Mouse (Mus musculus) erythroblast, embryonic 14.5 days (primary cell): ENCODE results near the gene Sort1. TPM values are rescaled to one million over a fixed set of nuclear protein-coding genes. Genes with fewer than 3 reads are reported as not detected.

Experiments used
- H3K27me3 ChIP-seq: 2 replicates; pipeline ENCODE4 v1.6.1; 2012; ENCODE audit warnings: inconsistent platforms; ENCODE audit not compliant: control insufficient read depth
- H3K36me3 ChIP-seq: 2 replicates; pipeline ENCODE4 v1.6.1; 2012; ENCODE audit warnings: mild to moderate bottlenecking, inconsistent platforms; ENCODE audit not compliant: control insufficient read depth
- H3K4me1 ChIP-seq: 2 replicates; pipeline ENCODE4 v1.6.1; 2012; ENCODE audit warnings: inconsistent platforms; ENCODE audit not compliant: control insufficient read depth
- H3K4me3 ChIP-seq: replicated peaks from 2 replicates; pipeline ENCODE3; 2012; ENCODE audit warnings: moderate library complexity, mild to moderate bottlenecking, inconsistent platforms
- H3K9me3 ChIP-seq: 2 replicates; pipeline ENCODE4 v1.6.1; 2012; ENCODE audit warnings: low read length, inconsistent platforms, mixed read lengths; ENCODE audit not compliant: control insufficient read depth
- GATA1 ChIP-seq: IDR thresholded peaks from 2 replicates; pipeline ENCODE4 v1.6.1; 2012; ENCODE audit warnings: low read length, inconsistent platforms, mixed read lengths
- TAL1 ChIP-seq: IDR thresholded peaks from 3 replicates; pipeline ENCODE4 v1.6.1; 2012; ENCODE audit warnings: low read length, inconsistent platforms, mixed read lengths
- polyA plus RNA-seq: library from polyadenylated mRNA; stranded (reverse); fragments of >175 nt; gene quantifications from 2 replicates; pipeline ENCODE4 v1.2.3, GENCODE M21; 2012

The Sort1 gene
- polyA plus RNA-seq, 1 experiment, result 0.01 TPM

DNA sequence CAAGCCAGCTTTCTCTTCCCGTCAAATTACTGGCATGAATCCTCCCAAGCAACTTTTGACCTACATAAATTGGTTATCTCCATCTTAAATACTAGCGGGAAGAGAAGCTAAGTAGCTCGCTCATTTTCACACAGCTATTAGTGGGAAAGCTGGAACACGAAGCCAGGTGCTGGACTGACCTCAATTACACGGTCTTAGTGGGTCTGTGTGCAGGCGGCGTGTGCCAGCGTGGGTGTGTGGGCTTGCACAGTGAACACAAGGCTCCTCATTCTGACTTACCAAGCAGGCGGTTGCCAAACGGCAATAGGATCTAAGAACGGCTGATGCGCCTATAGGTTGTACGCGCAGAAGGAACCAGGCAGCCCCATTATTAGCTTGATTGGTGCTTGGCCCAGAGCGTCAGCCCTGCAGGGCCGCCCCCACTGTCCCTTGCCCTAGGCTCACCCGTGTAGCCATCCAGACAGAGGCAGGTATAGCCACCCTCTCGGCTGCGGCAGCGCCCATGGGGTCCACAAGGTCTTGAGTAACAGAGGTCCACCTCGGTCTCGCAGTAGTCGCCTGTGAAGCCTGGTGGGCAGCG is 122.5 kb downstream of the Sort1 start:
- no peaks in the 10 kb centered on the region for H3K9me3 ChIP-seq
- H3K4me3 ChIP-seq, result no peak overlapping the region
- no peak for TF ChIP-seq GATA1
- TF ChIP-seq TAL1, result no peak
- peaks cover 5% of the 10 kb centered on the region for H3K4me1 ChIP-seq
- no peaks in the 10 kb centered on the region; the same call in 1 of the 2 replicates for H3K27me3 ChIP-seq
- no peaks in the 10 kb centered on the region for H3K36me3 ChIP-seq

DNA sequence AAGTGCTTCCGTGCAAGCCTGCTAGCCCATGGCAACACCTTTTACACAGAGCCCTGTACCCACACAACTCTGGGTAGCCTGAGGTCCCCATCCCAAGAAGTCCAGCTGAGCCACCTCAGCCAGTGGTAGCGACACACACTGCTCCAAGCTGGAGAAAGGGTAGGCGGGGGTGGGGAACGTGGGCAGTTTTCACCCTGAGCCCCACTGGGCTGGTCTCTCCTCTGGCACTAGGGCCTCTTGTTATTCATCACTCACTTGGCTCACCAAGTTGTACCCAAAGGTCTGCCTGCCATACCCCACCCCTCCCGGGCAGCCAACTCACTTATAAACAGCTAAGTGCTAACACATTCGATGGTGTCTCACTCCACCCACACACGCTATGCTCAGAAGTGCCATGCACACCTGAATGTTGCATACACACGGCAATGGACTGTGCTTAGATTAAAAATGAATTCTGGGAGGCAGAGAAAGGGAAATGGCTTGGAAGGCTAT is 124.7 kb downstream of the Sort1 start:
- Histone ChIP-seq H3K36me3 (no peaks in the 10 kb centered on the region), H3K9me3 (peaks cover 15% of the 10 kb centered on the region), H3K4me3 (no peak overlapping the region), H3K4me1 (no peaks in the 10 kb centered on the region), H3K27me3 (peaks cover 4% of the 10 kb centered on the region; the same call in 1 of the 2 replicates)
- TF ChIP-seq GATA1, result no peak
- TF ChIP-seq TAL1, result no peak

DNA sequence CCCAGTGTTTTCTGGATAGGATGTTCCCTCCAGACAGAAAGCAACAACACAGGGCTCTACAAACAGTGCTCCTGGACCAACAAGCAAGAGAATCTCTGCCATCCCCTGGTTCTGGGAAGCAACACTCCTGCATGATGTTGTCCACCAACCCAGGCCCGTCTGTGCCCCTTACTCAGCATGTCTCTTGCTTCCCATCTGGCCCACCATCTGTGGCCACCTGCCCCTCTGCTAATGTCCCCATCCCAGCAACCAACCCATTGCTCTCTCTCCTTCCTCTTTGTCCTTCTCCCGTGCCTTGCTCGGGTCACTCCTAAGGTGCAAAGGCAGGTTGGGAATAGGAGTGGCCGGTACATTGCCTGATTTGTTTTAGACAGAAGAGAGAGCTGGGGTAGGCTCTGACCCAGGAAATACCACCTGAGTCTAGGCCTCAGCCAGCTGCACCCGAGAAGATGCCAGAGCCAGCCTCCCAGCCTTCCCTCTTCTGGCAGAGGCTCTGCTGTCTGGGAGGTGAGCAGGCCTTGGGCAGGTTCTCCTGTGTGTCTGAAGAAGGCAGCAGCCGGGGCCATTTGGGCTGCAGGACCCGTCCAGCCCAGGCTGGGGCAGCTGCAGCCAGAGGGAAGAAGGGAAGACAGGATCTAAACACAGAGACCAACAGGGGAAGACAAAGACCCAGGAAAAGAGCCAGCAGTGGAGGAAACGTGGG is 125.9 kb downstream of the Sort1 start:
- Histone ChIP-seq H3K4me1 (no peaks in the 10 kb centered on the region; the same call in 1 of the 2 replicates), H3K9me3 (peaks cover 28% of the 10 kb centered on the region), H3K4me3 (no peak overlapping the region), H3K36me3 (no peaks in the 10 kb centered on the region), H3K27me3 (peaks cover 17% of the 10 kb centered on the region)
- TF ChIP-seq GATA1, result no peak
- TF ChIP-seq TAL1, result no peak

DNA sequence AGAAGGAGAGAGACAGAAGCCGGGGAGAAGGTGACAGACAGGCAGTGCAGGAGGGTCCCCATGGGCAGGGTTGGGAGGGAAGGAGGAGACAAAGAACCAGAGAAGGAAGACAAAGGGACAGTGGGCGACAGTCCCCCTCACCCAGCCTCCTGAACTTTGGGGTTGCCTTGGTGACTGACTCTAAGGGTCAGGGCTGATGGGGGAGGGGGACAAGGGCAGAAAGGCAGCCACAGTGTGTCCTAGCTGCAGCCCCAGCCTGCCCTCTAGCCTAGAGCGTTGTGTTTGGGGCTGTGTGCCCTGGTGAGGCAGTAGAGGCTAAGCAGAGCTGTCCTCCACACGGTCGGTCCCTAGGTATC is 126.5 kb downstream of the Sort1 start:
- Histone ChIP-seq H3K4me3 (no peak overlapping the region), H3K27me3 (peaks cover 22% of the 10 kb centered on the region), H3K9me3 (peaks cover 32% of the 10 kb centered on the region), H3K4me1 (peaks cover 5% of the 10 kb centered on the region), H3K36me3 (no peaks in the 10 kb centered on the region)
- TF ChIP-seq TAL1 (no peak), GATA1 (no peak)

Other genes starting within 250 kb of the Sort1 start
- gene Gstm4, start 239.2 kb upstream of the Sort1 start, polyA plus RNA-seq, result 0.02 and 0.07 TPM in 2 replicates
- 10.5 and 12.6 TPM in 2 replicates for gene Ampd2, start 197.4 kb upstream of the Sort1 start, polyA plus RNA-seq
- gene Gnat2, start 191.3 kb upstream of the Sort1 start, polyA plus RNA-seq, result 0.03 TPM in 1 of 2 replicates, not detected in the other
- gene Gnai3, start 137.9 kb upstream of the Sort1 start, polyA plus RNA-seq, result 0.19 and 0.27 TPM in 2 replicates
- gene Gpr61, start 129.2 kb upstream of the Sort1 start, polyA plus RNA-seq, result not detected in 2 replicates
- gene Amigo1, start 97.7 kb upstream of the Sort1 start, polyA plus RNA-seq, result 0.01 TPM in 1 of 2 replicates, not detected in the other
- 0.33 and 0.34 TPM in 2 replicates for gene Cyb561d1, start 82.9 kb upstream of the Sort1 start, polyA plus RNA-seq
- gene Atxn7l2, start 73.1 kb upstream of the Sort1 start, polyA plus RNA-seq, result 0.55 and 0.90 TPM in 2 replicates
- gene Sypl2, start 57.4 kb upstream of the Sort1 start, polyA plus RNA-seq, result not detected in 2 replicates
- gene Psma5, start 27.2 kb upstream of the Sort1 start, polyA plus RNA-seq, result 0.21 and 0.71 TPM in 2 replicates
- not detected in 2 replicates for gene Mybphl, start 80.8 kb downstream of the Sort1 start, polyA plus RNA-seq
- gene Psrc1, start 99.8 kb downstream of the Sort1 start, polyA plus RNA-seq, result 8.4 and 10.1 TPM in 2 replicates
- 0.15 and 0.33 TPM in 2 replicates for gene Celsr2, start 131.5 kb downstream of the Sort1 start, polyA plus RNA-seq
- gene Sars, start 161.1 kb downstream of the Sort1 start, polyA plus RNA-seq, result 14.4 and 14.8 TPM in 2 replicates